Mouse (Mus musculus): ENCODE data around the gene Sigmar1. TPM values are rescaled to one million over a fixed set of nuclear protein-coding genes. Genes with fewer than 3 reads are reported as not detected.
"Not testable (repeated sequence)": the region's sequence is repeated elsewhere in the genome, so short reads cannot be mapped to it uniquely, and the experiment has no call there.

The Sigmar1 gene
- polyA plus RNA-seq, 1 experiment from 2014 or later = 73.2 TPM

DNA sequence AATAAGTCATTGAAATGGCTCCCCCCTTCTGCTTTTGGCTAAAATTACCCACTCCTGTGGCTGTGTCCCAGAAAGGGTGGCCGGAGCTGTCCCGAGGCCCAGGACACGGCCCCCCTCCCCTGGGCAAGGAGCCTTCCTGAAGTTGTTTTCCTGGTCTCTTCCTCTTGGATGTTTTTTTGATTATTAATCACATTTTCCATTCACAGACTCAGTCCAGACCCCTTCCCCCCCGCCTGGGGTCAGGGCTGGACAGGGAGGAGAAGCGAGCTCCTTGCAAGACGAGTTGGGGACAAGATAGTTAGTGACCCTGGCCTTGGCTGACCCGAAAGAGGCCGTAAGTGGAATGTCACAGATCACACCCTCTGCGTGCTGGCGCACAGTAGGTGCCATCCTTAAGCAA lies 56.2 kb downstream of the Sigmar1 start, which contains the start of gene Il11ra1:
Il11ra1 (plus strand) TSS at position 207 of the 400 bp plus-strand sequence.
- H3K36me3 ChIP-seq (replicated peaks; ENCODE audit: insufficient read depth, low read length); DNase-seq; H3K9me3 ChIP-seq (ENCODE audit: low read length); H3K9ac ChIP-seq (replicated peaks); H3K4me1 ChIP-seq (ENCODE audit: insufficient read depth); H3K4me2 ChIP-seq (ENCODE audit: low read depth, low read length); ATAC-seq; H3K4me3 ChIP-seq (ENCODE audit: low read depth, low read length); H3K27ac ChIP-seq (ENCODE audit: low read depth): not testable (repeated sequence)
- WGBS (ENCODE audit: insufficient replicate concordance) = 82% methylated on average over 8 of the region's 10 CpGs
- H3K27me3 ChIP-seq (ENCODE audit: insufficient read depth, low read length) = peaks cover 10% of the 10 kb centered on the region; the same call in 1 of the 2 replicates

DNA sequence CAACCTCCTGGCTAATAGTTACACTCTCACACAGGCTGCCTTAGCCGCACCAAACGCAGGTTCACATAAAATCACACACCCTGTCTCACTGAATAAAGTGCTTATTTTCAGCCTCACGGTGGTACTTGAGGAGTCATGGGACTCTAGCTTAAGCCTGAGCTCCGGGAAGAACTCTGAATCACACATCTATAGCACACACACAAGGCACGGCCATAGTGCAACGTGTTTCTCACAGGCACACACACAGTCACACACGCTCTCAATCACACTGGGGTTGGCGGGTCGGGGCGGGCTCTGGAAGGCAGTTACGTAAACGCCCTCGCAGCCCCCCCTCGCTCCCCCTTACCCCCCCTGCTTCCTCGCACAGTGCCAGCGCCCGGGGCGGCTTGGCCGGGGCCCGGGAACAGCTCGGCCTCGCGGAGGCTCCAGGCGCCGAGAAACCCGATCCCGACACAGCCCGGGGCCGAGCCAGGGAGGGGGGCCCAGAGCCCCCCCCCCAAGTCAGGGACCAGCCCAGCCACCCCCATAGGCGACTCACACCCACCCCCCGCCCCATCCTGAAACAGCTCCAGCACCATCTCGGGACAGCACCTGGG lies 57.4 kb downstream of the Sigmar1 start:
- not testable (repeated sequence) for H3K9ac ChIP-seq (replicated peaks); H3K9me3 ChIP-seq (ENCODE audit: low read length); ATAC-seq; H3K4me3 ChIP-seq (ENCODE audit: low read depth, low read length); H3K36me3 ChIP-seq (replicated peaks; ENCODE audit: insufficient read depth, low read length); DNase-seq; H3K27me3 ChIP-seq (ENCODE audit: insufficient read depth, low read length); H3K27ac ChIP-seq (ENCODE audit: low read depth); H3K4me2 ChIP-seq (ENCODE audit: low read depth, low read length); H3K4me1 ChIP-seq (ENCODE audit: insufficient read depth)
- 14% methylated on average over 21 of the region's 32 CpGs for WGBS (ENCODE audit: insufficient replicate concordance)

DNA sequence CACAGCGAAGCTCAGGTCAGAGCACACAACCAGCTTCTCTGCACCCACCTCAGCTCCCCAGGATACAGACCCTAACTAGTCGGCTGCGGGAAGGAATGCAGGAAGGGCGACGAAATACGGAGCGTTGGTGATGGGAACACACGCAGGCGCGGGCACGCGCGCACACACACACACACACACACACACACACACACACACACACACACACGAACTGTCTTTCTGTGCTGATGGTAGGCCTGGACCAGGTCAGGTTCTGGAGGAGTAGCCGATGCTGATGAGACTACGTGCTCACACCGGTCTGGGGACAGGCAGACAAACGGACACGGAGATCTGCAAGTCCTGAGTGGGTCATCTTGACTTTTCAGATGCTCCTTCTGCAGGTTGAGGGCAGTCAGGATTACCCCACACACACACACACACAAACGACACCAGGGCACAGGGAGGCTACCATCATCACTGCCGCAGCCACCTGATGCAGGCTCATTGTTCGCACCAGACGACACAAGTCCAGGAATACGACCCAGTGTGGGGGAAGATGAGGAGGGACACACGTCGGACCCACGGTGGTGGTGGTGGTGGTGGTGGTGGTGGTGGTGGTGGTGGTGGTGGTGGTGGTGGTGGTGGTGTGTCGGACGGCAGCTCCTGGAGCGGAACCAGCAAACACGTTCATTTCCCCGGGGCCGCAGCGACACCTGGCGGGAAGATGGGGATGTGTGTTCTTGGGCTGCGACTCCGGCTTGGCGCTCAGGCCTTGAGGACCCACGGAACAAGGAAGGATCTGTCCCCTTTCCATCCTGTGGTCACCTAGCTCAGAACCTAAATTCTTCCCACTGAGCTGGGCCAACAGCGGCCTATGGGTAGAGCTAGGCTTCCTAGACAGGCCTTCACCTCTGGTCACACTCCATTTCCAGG lies 58.8 kb downstream of the Sigmar1 start, which contains the start of gene Cntfr:
Cntfr (minus strand) TSS at position 160 of the 912 bp plus-strand sequence.
- ATAC-seq; H3K4me2 ChIP-seq (ENCODE audit: low read depth, low read length): not testable (repeated sequence)

DNA sequence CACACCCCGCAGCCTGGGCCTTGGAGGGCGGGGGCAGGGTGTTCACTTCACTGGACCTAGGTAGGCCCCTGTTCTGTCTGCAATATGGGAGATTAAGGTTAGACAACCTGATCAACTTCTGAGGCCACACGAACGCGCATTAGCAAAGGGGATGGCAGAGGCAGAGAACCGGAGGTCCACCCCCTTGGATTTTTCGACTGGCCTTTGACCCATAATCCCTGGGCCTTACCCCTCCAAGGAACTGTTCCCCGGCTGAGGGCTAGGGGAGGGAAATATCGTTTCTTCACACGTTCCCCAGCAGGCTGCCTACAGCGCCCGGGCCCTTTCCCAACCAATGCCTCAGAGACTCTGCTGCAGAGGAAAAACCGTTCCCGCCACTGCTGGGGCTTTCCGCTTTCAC lies 59.5 kb downstream of the Sigmar1 start:
- H3K9ac ChIP-seq (replicated peaks); H3K4me2 ChIP-seq (ENCODE audit: low read depth, low read length); DNase-seq; H3K36me3 ChIP-seq (replicated peaks; ENCODE audit: insufficient read depth, low read length); H3K4me3 ChIP-seq (ENCODE audit: low read depth, low read length); H3K4me1 ChIP-seq (ENCODE audit: insufficient read depth); H3K9me3 ChIP-seq (ENCODE audit: low read length); H3K27me3 ChIP-seq (ENCODE audit: insufficient read depth, low read length); H3K27ac ChIP-seq (ENCODE audit: low read depth); ATAC-seq: not testable (repeated sequence)
- WGBS (ENCODE audit: insufficient replicate concordance) = 5% methylated on average over 11 of the region's 15 CpGs

More for the DNA sequence above, 58.8 kb downstream of the Sigmar1 start, which contains the start of gene Cntfr:
- WGBS (ENCODE audit: insufficient replicate concordance) = 6% methylated on average over 27 of the region's 40 CpGs
- H3K4me3 ChIP-seq (ENCODE audit: low read depth, low read length); H3K9ac ChIP-seq (replicated peaks); H3K4me1 ChIP-seq (ENCODE audit: insufficient read depth); H3K27ac ChIP-seq (ENCODE audit: low read depth); H3K9me3 ChIP-seq (ENCODE audit: low read length); H3K27me3 ChIP-seq (ENCODE audit: insufficient read depth, low read length); H3K36me3 ChIP-seq (replicated peaks; ENCODE audit: insufficient read depth, low read length): not testable (repeated sequence)
- TF ChIP-seq CTCF (IDR thresholded peaks at IDR 0.05; ENCODE audit: low read depth) = peak; percentile 75
- DNase-seq = peak; percentile 75

DNA sequence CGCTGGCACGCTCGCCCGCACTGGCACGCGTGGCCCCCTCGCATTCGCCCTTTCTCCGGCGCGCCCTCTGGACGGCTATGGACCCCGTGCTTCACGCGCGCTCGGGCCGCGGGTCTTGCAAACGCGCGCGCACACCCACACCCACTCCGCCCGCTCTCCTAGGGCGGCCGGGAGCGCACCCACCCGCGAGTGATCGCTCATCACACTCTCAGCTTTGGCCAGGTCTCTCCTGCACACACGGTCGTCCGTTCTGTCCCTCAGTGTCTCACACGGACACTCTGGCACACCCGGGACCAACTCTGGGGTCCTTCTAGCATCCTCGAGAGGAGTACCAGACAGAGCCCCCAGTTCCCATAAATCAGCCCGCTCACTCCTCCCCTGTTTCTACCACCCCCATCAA lies 60.2 kb downstream of the Sigmar1 start:
- not testable (repeated sequence) for H3K4me2 ChIP-seq (ENCODE audit: low read depth, low read length); DNase-seq; H3K36me3 ChIP-seq (replicated peaks; ENCODE audit: insufficient read depth, low read length); H3K9ac ChIP-seq (replicated peaks); H3K27me3 ChIP-seq (ENCODE audit: insufficient read depth, low read length); H3K9me3 ChIP-seq (ENCODE audit: low read length); ATAC-seq; H3K27ac ChIP-seq (ENCODE audit: low read depth); H3K4me1 ChIP-seq (ENCODE audit: insufficient read depth); H3K4me3 ChIP-seq (ENCODE audit: low read depth, low read length)
- WGBS (ENCODE audit: insufficient replicate concordance) = 2% methylated on average over 10 of the region's 38 CpGs

DNA sequence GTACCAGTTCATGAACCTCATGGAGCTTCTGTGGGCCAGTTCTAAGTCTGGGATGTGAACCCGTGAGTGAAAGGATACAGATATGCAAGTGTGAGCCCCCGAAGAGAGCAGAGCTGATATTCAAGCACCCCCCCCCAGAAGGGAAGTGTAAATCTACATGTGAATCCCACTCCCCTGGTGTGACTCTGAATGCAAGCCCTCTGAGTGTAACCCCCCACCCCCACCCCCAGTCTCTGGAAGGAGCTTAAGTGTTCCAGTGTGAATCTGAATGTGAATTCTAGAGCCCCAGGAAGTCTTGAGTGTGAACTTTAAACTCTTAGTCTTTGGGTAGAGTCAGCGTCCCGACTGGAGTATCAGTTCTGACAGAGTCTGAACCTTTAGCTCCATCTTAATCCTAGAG lies 62.4 kb downstream of the Sigmar1 start:
- not testable (repeated sequence) for H3K27me3 ChIP-seq (ENCODE audit: insufficient read depth, low read length); H3K4me3 ChIP-seq (ENCODE audit: low read depth, low read length); H3K4me2 ChIP-seq (ENCODE audit: low read depth, low read length); H3K27ac ChIP-seq (ENCODE audit: low read depth); DNase-seq; H3K9ac ChIP-seq (replicated peaks); ATAC-seq; H3K36me3 ChIP-seq (replicated peaks; ENCODE audit: insufficient read depth, low read length); H3K4me1 ChIP-seq (ENCODE audit: insufficient read depth); H3K9me3 ChIP-seq (ENCODE audit: low read length)
- 15% methylated on average over 4 of the region's 4 CpGs for WGBS (ENCODE audit: insufficient replicate concordance)

DNA sequence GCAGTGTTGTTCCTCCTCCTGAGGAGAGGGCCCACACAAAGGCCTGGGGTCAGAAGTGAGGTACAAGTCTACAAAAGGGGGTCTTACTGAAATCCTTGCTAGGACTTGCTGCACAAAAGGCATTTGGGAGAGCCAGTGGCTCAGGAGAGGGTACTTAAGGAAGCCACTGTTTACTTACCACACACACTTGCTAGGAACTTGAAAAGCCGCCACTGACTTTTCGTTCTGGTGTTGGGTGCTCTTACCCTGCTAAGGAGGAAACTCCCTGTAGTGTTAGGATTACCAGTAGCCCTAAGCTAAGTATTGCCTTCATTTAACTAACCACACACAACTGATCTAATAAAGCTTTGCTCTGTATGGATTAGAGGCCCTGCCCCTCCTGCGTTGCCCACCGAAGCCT lies 65.9 kb downstream of the Sigmar1 start:
- not testable (repeated sequence) for H3K9ac ChIP-seq (replicated peaks); H3K4me2 ChIP-seq (ENCODE audit: low read depth, low read length); H3K36me3 ChIP-seq (replicated peaks; ENCODE audit: insufficient read depth, low read length); H3K27ac ChIP-seq (ENCODE audit: low read depth); H3K27me3 ChIP-seq (ENCODE audit: insufficient read depth, low read length); H3K4me3 ChIP-seq (ENCODE audit: low read depth, low read length); DNase-seq; ATAC-seq; H3K9me3 ChIP-seq (ENCODE audit: low read length); H3K4me1 ChIP-seq (ENCODE audit: insufficient read depth)
- no CpG with 5 or more reads among the region's 4 CpGs for WGBS (ENCODE audit: insufficient replicate concordance)

DNA sequence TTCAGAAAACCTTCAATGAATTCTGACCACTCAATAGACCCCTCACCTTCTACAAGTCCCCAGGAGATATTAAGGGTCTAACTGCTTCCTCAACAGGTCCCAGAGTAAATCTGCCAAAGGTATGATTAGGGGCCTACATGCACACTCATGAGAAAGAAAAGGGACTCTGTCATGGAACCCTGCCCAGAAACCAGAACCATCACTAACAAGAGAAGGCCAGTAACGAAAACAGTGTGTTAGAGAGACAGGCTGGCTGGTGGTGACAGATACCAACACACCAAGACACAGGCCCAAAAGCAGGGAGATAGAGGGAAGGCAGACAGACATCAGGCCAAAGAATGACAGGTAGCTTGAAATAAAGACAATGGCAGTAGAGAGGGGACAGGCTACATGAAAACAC lies 67.4 kb downstream of the Sigmar1 start:
- H3K4me2 ChIP-seq (ENCODE audit: low read depth, low read length); ATAC-seq; H3K4me1 ChIP-seq (ENCODE audit: insufficient read depth); H3K9me3 ChIP-seq (ENCODE audit: low read length); DNase-seq; H3K4me3 ChIP-seq (ENCODE audit: low read depth, low read length); H3K27me3 ChIP-seq (ENCODE audit: insufficient read depth, low read length); H3K27ac ChIP-seq (ENCODE audit: low read depth); H3K36me3 ChIP-seq (replicated peaks; ENCODE audit: insufficient read depth, low read length); H3K9ac ChIP-seq (replicated peaks): not testable (repeated sequence)
- 81% methylated on average over 1 of the region's 1 CpGs for WGBS (ENCODE audit: insufficient replicate concordance)
